Mouse (Mus musculus): Measurements from ENCODE around the gene Smpd2. TPM values are rescaled to one million over a fixed set of nuclear protein-coding genes. Genes with fewer than 3 reads are reported as not detected.

The Smpd2 gene
- polyA plus RNA-seq, 1 experiment from 2014 or later, result 51.4 TPM

GRCm38 (mm10) chr10:41486506-41487170 lies 3.5 kb downstream of the Smpd2 start:
- Histone ChIP-seq H3K27ac (replicated peaks; ENCODE audit: low read depth, low read length) (no peak overlapping the region), H3K9ac (replicated peaks; ENCODE audit: low read length) (no peak overlapping the region), H3K36me3 (replicated peaks; ENCODE audit: control insufficient read depth, insufficient read depth, low read depth, low read length) (peaks cover 5% of the 10 kb centered on the region), H3K9me3 (replicated peaks; ENCODE audit: control insufficient read depth, low read length) (no peaks in the 10 kb centered on the region), H3K4me1 (ENCODE audit: control insufficient read depth, insufficient read depth, low read length) (no peaks in the 10 kb centered on the region; the same call in 1 of the 2 replicates), H3K4me3 (ENCODE audit: low read depth, low read length) (no peak overlapping the region), H3K4me2 (ENCODE audit: low read depth, low read length) (no peak overlapping the region), H3K27me3 (ENCODE audit: control insufficient read depth, insufficient read depth, low read length) (no peaks in the 10 kb centered on the region)
- 91% methylated on average over 14 of the region's 14 CpGs for WGBS
- DNase-seq (ENCODE audit: low spot score) (no peak), ATAC-seq (replicated peaks; ENCODE audit: insufficient number of reproducible peaks, low FRiP score, low TSS enrichment, low read depth) (no peak)

- DNase-seq (ENCODE audit: low spot score) (no peak), ATAC-seq (replicated peaks; ENCODE audit: insufficient number of reproducible peaks, low FRiP score, low TSS enrichment, low read depth) (no peak)
- H3K27ac ChIP-seq (replicated peaks; ENCODE audit: low read depth, low read length), result no peak overlapping the region
- 93% methylated on average over 16 of the region's 16 CpGs for WGBS
- H3K4me3 ChIP-seq (ENCODE audit: low read depth, low read length), result no peak overlapping the region
- no peaks in the 10 kb centered on the region for H3K27me3 ChIP-seq (ENCODE audit: control insufficient read depth, insufficient read depth, low read length)
- H3K4me2 ChIP-seq (ENCODE audit: low read depth, low read length), result no peak overlapping the region
- no peak overlapping the region for H3K9ac ChIP-seq (replicated peaks; ENCODE audit: low read length)
- H3K36me3 ChIP-seq (replicated peaks; ENCODE audit: control insufficient read depth, insufficient read depth, low read depth, low read length), result peaks cover 5% of the 10 kb centered on the region
- H3K4me1 ChIP-seq (ENCODE audit: control insufficient read depth, insufficient read depth, low read length), result no peaks in the 10 kb centered on the region; the same call in 1 of the 2 replicates
- H3K9me3 ChIP-seq (replicated peaks; ENCODE audit: control insufficient read depth, low read length), result no peaks in the 10 kb centered on the region
Observed at GRCm38 (mm10) chr10:41485778-41486177, 4.4 kb downstream of the Smpd2 start.

GRCm38 (mm10) chr10:41482446-41482845 lies 7.7 kb downstream of the Smpd2 start:
- no peak for ATAC-seq (replicated peaks; ENCODE audit: insufficient number of reproducible peaks, low FRiP score, low TSS enrichment, low read depth)
- 86% methylated on average over 7 of the region's 7 CpGs for WGBS
- H3K9me3 ChIP-seq (replicated peaks; ENCODE audit: control insufficient read depth, low read length), result no peaks in the 10 kb centered on the region
- DNase-seq (ENCODE audit: low spot score), result no peak
- no peak overlapping the region for H3K4me3 ChIP-seq (ENCODE audit: low read depth, low read length)
- H3K9ac ChIP-seq (replicated peaks; ENCODE audit: low read length), result no peak overlapping the region
- no peaks in the 10 kb centered on the region for H3K27me3 ChIP-seq (ENCODE audit: control insufficient read depth, insufficient read depth, low read length)
- no peak overlapping the region for H3K27ac ChIP-seq (replicated peaks; ENCODE audit: low read depth, low read length)
- no peak overlapping the region for H3K4me2 ChIP-seq (ENCODE audit: low read depth, low read length)
- H3K36me3 ChIP-seq (replicated peaks; ENCODE audit: control insufficient read depth, insufficient read depth, low read depth, low read length), result peaks cover 5% of the 10 kb centered on the region
- H3K4me1 ChIP-seq (ENCODE audit: control insufficient read depth, insufficient read depth, low read length), result no peaks in the 10 kb centered on the region

DNA sequence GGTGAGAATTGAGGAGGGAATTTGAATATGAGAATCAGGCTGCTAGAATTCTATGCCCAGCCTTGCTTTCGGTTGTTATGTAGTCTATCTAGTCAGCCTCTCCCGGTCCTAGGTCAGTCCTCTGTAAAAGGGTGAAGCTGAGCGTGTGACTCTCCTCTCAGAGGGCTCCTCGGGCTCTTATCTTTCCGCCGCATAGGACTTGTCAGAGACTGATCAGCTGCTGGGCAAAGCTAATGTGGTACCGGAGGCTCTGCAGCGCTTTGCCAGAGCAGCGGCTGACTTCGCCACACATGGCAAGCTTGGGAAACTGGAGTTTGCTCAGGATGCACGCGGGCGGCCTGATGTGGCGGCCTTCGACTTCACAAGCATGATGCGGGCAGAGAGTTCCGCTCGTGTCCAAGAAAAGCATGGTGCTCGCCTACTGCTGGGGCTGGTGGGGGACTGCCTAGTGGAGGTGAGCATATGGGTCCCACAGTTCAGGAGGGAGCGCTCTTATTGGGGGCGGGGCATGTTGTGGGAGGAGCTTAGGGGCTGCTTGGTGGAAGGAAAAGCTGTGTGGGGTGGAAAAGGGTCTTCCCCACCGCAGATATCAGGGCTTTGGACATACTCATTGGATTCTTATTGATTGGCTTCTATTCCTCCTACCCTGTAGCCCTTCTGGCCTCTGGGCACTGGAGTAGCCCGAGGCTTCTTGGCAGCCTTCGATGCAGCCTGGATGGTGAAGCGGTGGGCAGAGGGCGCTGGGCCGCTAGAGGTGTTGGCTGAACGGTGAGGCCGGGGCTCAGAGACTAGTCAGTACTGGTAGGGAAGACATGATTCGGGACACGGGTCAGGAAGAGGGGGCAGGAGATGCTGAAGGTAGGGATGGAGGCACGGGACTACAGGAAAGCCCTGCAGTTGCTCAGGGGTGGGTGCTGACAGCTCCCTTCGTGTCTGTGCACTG lies 9.0 kb downstream of the Smpd2 start:
- no peaks in the 10 kb centered on the region for H3K9me3 ChIP-seq (replicated peaks; ENCODE audit: control insufficient read depth, low read length)
- H3K4me1 ChIP-seq (ENCODE audit: control insufficient read depth, insufficient read depth, low read length), result 0 out of 2 replicates have a peak, but pooled peaks cover 2% of the 10 kb centered on the region
- no peaks in the 10 kb centered on the region; the same call in none of the 2 replicates for H3K36me3 ChIP-seq (replicated peaks; ENCODE audit: control insufficient read depth, insufficient read depth, low read depth, low read length)
- no peak overlapping the region for H3K4me2 ChIP-seq (ENCODE audit: low read depth, low read length)
- H3K27me3 ChIP-seq (ENCODE audit: control insufficient read depth, insufficient read depth, low read length), result no peaks in the 10 kb centered on the region
- no peak for DNase-seq (ENCODE audit: low spot score)
- WGBS, result 71% methylated on average over 33 of the region's 33 CpGs
- ATAC-seq (replicated peaks; ENCODE audit: insufficient number of reproducible peaks, low FRiP score, low TSS enrichment, low read depth), result no peak
- no peak overlapping the region for H3K9ac ChIP-seq (replicated peaks; ENCODE audit: low read length)
- no peak overlapping the region for H3K4me3 ChIP-seq (ENCODE audit: low read depth, low read length)
- H3K27ac ChIP-seq (replicated peaks; ENCODE audit: low read depth, low read length), result no peak overlapping the region

GRCm38 (mm10) chr10:41479961-41480360 lies 10.2 kb downstream of the Smpd2 start:
- Histone ChIP-seq H3K27me3 (ENCODE audit: control insufficient read depth, insufficient read depth, low read length) (no peaks in the 10 kb centered on the region), H3K27ac (replicated peaks; ENCODE audit: low read depth, low read length) (no peak overlapping the region), H3K4me2 (ENCODE audit: low read depth, low read length) (no peak overlapping the region), H3K4me1 (ENCODE audit: control insufficient read depth, insufficient read depth, low read length) (peaks cover 2% of the 10 kb centered on the region; the same call in 1 of the 2 replicates), H3K9ac (replicated peaks; ENCODE audit: low read length) (no peak overlapping the region), H3K4me3 (ENCODE audit: low read depth, low read length) (no peak overlapping the region), H3K9me3 (replicated peaks; ENCODE audit: control insufficient read depth, low read length) (no peaks in the 10 kb centered on the region), H3K36me3 (replicated peaks; ENCODE audit: control insufficient read depth, insufficient read depth, low read depth, low read length) (no peaks in the 10 kb centered on the region)
- no peak for ATAC-seq (replicated peaks; ENCODE audit: insufficient number of reproducible peaks, low FRiP score, low TSS enrichment, low read depth)
- WGBS, result 92% methylated on average over 3 of the region's 3 CpGs
- DNase-seq (ENCODE audit: low spot score), result no peak

GRCm38 (mm10) chr10:41477278-41478181 lies 12.6 kb downstream of the Smpd2 start:
- Histone ChIP-seq H3K9ac (replicated peaks; ENCODE audit: low read length) (peak overlapping the region; percentile 79), H3K4me3 (ENCODE audit: low read depth, low read length) (peak overlapping the region; percentile 59), H3K36me3 (replicated peaks; ENCODE audit: control insufficient read depth, insufficient read depth, low read depth, low read length) (no peaks in the 10 kb centered on the region), H3K4me1 (ENCODE audit: control insufficient read depth, insufficient read depth, low read length) (peaks cover 2% of the 10 kb centered on the region; the same call in 1 of the 2 replicates), H3K27ac (replicated peaks; ENCODE audit: low read depth, low read length) (peak overlapping the region; percentile 78), H3K27me3 (ENCODE audit: control insufficient read depth, insufficient read depth, low read length) (no peaks in the 10 kb centered on the region), H3K4me2 (ENCODE audit: low read depth, low read length) (peak overlapping the region; percentile 92), H3K9me3 (replicated peaks; ENCODE audit: control insufficient read depth, low read length) (no peaks in the 10 kb centered on the region)
- 4% methylated on average over 20 of the region's 20 CpGs for WGBS
- DNase-seq (ENCODE audit: low spot score), result peak; percentile 77
- ATAC-seq (replicated peaks; ENCODE audit: insufficient number of reproducible peaks, low FRiP score, low TSS enrichment, low read depth), result peak; percentile 61

- H3K4me3 ChIP-seq (ENCODE audit: low read depth, low read length), result peak overlapping the region; percentile 59
- DNase-seq (ENCODE audit: low spot score) (peak; percentile 74), ATAC-seq (replicated peaks; ENCODE audit: insufficient number of reproducible peaks, low FRiP score, low TSS enrichment, low read depth) (peak; percentile 40)
- H3K36me3 ChIP-seq (replicated peaks; ENCODE audit: control insufficient read depth, insufficient read depth, low read depth, low read length), result no peaks in the 10 kb centered on the region
- H3K9ac ChIP-seq (replicated peaks; ENCODE audit: low read length), result peak overlapping the region; percentile 79
- WGBS, result 1% methylated on average over 9 of the region's 9 CpGs
- H3K27me3 ChIP-seq (ENCODE audit: control insufficient read depth, insufficient read depth, low read length), result no peaks in the 10 kb centered on the region
- peak overlapping the region; percentile 78 for H3K27ac ChIP-seq (replicated peaks; ENCODE audit: low read depth, low read length)
- peak overlapping the region; percentile 92 for H3K4me2 ChIP-seq (ENCODE audit: low read depth, low read length)
- H3K9me3 ChIP-seq (replicated peaks; ENCODE audit: control insufficient read depth, low read length), result no peaks in the 10 kb centered on the region
- peaks cover 2% of the 10 kb centered on the region; the same call in 1 of the 2 replicates for H3K4me1 ChIP-seq (ENCODE audit: control insufficient read depth, insufficient read depth, low read length)
Observed at GRCm38 (mm10) chr10:41477018-41477277, 13.2 kb downstream of the Smpd2 start.

Measured in embryonic facial prominence, embryonic 11.5 days (tissue).